12 mouse cellular contexts compared by ENCODE assay signal in genomic region chr1:127242888-127243588, GRCm38 (mm10). TPM values are rescaled to one million over a fixed set of nuclear protein-coding genes. Genes with fewer than 3 reads are reported as not detected.
DNase-seq lines count a peak whose midpoint lies in the region; ATAC-seq and TF ChIP-seq lines count a peak whose summit lies in the region.
"Had no signal": no experiment of that assay in that cellular context is flagged by ENCODE, and none has a peak within 500 bp of the region (broad histone marks: within the 10 kb centered on the region; RNA-seq: fewer than 3 reads in every experiment).

No protein-coding gene starts in this region.

- WGBS in heart, embryonic 13.5 days, result 51% methylated on average over 6 of the region's 6 CpGs
- WGBS in heart, embryonic 12.5 days, result 51% methylated on average over 6 of the region's 6 CpGs
- WGBS in spleen, adult 2 months, result 26% methylated on average over 6 of the region's 6 CpGs
- 27% methylated on average over 6 of the region's 6 CpGs for WGBS in liver, embryonic 12.5 days (ENCODE audit: insufficient replicate concordance)

- H3K36me3 ChIP-seq in heart, embryonic 13.5 days, result no peaks in the 10 kb centered on the region
- no peaks in the 10 kb centered on the region for H3K36me3 ChIP-seq in heart, embryonic 12.5 days
- H3K36me3 ChIP-seq in spleen, adult 2 months (ENCODE audit: control insufficient read depth, insufficient read depth, low read length), result no peaks in the 10 kb centered on the region
- H3K36me3 ChIP-seq in liver, embryonic 12.5 days, result no peaks in the 10 kb centered on the region
- H3K36me3 ChIP-seq: hindbrain, embryonic 13.5 days; stomach, embryonic 15.5 days had no signal

- H3K4me3 ChIP-seq in heart, embryonic 13.5 days, result no peak overlapping the region
- H3K4me3 ChIP-seq in heart, embryonic 12.5 days, result no peak overlapping the region
- peak overlapping the region; percentile 41 for H3K4me3 ChIP-seq in spleen, adult 2 months (ENCODE audit: extremely low read depth, insufficient read depth, insufficient read length)
- H3K4me3 ChIP-seq in liver, embryonic 12.5 days, result no peak overlapping the region
- H3K4me3 ChIP-seq: hindbrain, embryonic 13.5 days; layer of hippocampus, adult 2 months; stomach, embryonic 15.5 days had no signal

- no peak for TF ChIP-seq CTCF in spleen, adult 2 months (IDR thresholded peaks at IDR 0.05; ENCODE audit: extremely low read depth, insufficient read depth, insufficient read length, insufficient replicate concordance)

- no peaks in the 10 kb centered on the region for H3K9me3 ChIP-seq in heart, embryonic 13.5 days
- H3K9me3 ChIP-seq in heart, embryonic 12.5 days (replicated peaks), result no peaks in the 10 kb centered on the region; the same call in 1 of the 2 replicates
- H3K9me3 ChIP-seq in liver, embryonic 12.5 days (replicated peaks), result no peaks in the 10 kb centered on the region
- H3K9me3 ChIP-seq: hindbrain, embryonic 13.5 days; stomach, embryonic 15.5 days had no signal

- ATAC-seq in heart, embryonic 13.5 days (ENCODE audit: extremely low read depth, insufficient number of reproducible peaks, low FRiP score, low TSS enrichment), result no peak
- ATAC-seq in heart, embryonic 12.5 days (ENCODE audit: insufficient number of reproducible peaks, low FRiP score), result no peak
- ATAC-seq in liver, embryonic 12.5 days, result 0 out of 2 replicates have a peak, but pooled peaks have one; percentile 33
- ATAC-seq: forebrain, embryonic 16.5 days had no signal

- no peak overlapping the region for H3K4me2 ChIP-seq in heart, embryonic 13.5 days
- H3K4me2 ChIP-seq in heart, embryonic 12.5 days, result no peak overlapping the region
- peak overlapping the region; percentile 37 for H3K4me2 ChIP-seq in liver, embryonic 12.5 days
- H3K4me2 ChIP-seq: hindbrain, embryonic 13.5 days; stomach, embryonic 15.5 days had no signal

- TF ChIP-seq POLR2A in spleen, adult 2 months (IDR thresholded peaks at IDR 0.05; ENCODE audit: low read depth, low read length), result no peak; the same call in 1 of the 2 replicates

- peak overlapping the region; percentile 51 for H3K27ac ChIP-seq in heart, embryonic 13.5 days (replicated peaks)
- no peak overlapping the region for H3K27ac ChIP-seq in heart, embryonic 12.5 days (ENCODE audit: poor library complexity, severe bottlenecking)
- H3K27ac ChIP-seq in spleen, adult 2 months (ENCODE audit: insufficient read depth, low read length), result peak overlapping the region; percentile 66
- 0 out of 2 replicates have a peak overlapping the region, but pooled peaks have one; percentile 20 for H3K27ac ChIP-seq in liver, embryonic 12.5 days
- H3K27ac ChIP-seq: hindbrain, embryonic 13.5 days; stomach, embryonic 15.5 days had no signal

- H3K9ac ChIP-seq in heart, embryonic 13.5 days, result no peak overlapping the region
- no peak overlapping the region for H3K9ac ChIP-seq in heart, embryonic 12.5 days
- no peak overlapping the region for H3K9ac ChIP-seq in liver, embryonic 12.5 days
- H3K9ac ChIP-seq: hindbrain, embryonic 13.5 days; stomach, embryonic 15.5 days had no signal

- no peak for DNase-seq in spleen, adult 2 months (ENCODE audit: low read depth in 1 of 2, low spot score in 2 of 2)
- no peak for DNase-seq in spleen, postnatal 10 days (ENCODE audit: low spot score in 2 of 2)
- no peak for DNase-seq in cerebellum, postnatal 14 days
- DNase-seq in neural tube, embryonic 10.5 days (ENCODE audit: extremely low spot score, low spot score), result no peak
- no peak for DNase-seq in adrenal gland, postnatal 10 days

- H3K27me3 ChIP-seq in heart, embryonic 13.5 days (replicated peaks), result no peaks in the 10 kb centered on the region
- H3K27me3 ChIP-seq in heart, embryonic 12.5 days (replicated peaks), result no peaks in the 10 kb centered on the region
- H3K27me3 ChIP-seq in spleen, adult 2 months (ENCODE audit: control insufficient read depth, insufficient read depth, low read length), result no peaks in the 10 kb centered on the region
- H3K27me3 ChIP-seq in liver, embryonic 12.5 days (replicated peaks), result no peaks in the 10 kb centered on the region
- H3K27me3 ChIP-seq: hindbrain, embryonic 13.5 days; stomach, embryonic 15.5 days had no signal

- H3K4me1 ChIP-seq in heart, embryonic 13.5 days, result peaks cover 65% of the 10 kb centered on the region
- H3K4me1 ChIP-seq in heart, embryonic 12.5 days (replicated peaks), result peaks cover 50% of the 10 kb centered on the region
- peaks cover 16% of the 10 kb centered on the region for H3K4me1 ChIP-seq in spleen, adult 2 months (ENCODE audit: control insufficient read depth, insufficient read depth, insufficient read length)
- H3K4me1 ChIP-seq in liver, embryonic 12.5 days, result peaks cover 21% of the 10 kb centered on the region; the same call in 1 of the 2 replicates

RNA-seq across cellular contexts. Expression of gene Mgat5, which starts 38.2 kb away (rescaled TPM):
- 3.3 and 3.4 TPM in 2 replicates for polyA plus RNA-seq in heart, embryonic 13.5 days (2015; fragmentation: Nextera tagmentation; extraction: Ambion mirVana)
- 4.1 and 4.3 TPM in 2 replicates for polyA plus RNA-seq in heart, embryonic 12.5 days (2016; fragmentation: Nextera tagmentation; extraction: Ambion mirVana)
- 4.8 and 4.9 TPM in 2 replicates for polyA plus RNA-seq in spleen, adult 2 months (2012; rRNA removed)
- polyA plus RNA-seq in liver, embryonic 12.5 days (2016; fragmentation: Nextera tagmentation; extraction: Ambion mirVana), result 1.3 and 1.5 TPM in 2 replicates
- total RNA-seq in adrenal gland, postnatal 10 days (2021), result 10 to 100 TPM; 12.4 to 14.3 TPM
